Mouse (Mus musculus) kidney, postnatal 25 days (tissue): ENCODE data around the gene Oas1a.
"Not testable (repeated sequence)": the region's sequence is repeated elsewhere in the genome, so short reads cannot be mapped to it uniquely, and the experiment has no call there.

Source experiments
- DNase-seq, 2 experiments: peaks; one replicate each; pipeline ENCODE4 v3.0.0; 2021; ENCODE audit warnings: mixed read lengths in 2 of 2

Oas1a gene

GRCm38 (mm10) chr5:120892243-120892660 is 15.1 kb downstream of the Oas1a start:
- no peak for DNase-seq

GRCm38 (mm10) chr5:120891566-120892242 is 15.6 kb downstream of the Oas1a start:
- DNase-seq = not testable (repeated sequence)

- DNase-seq = no peak
Measured at GRCm38 (mm10) chr5:120890991-120891390, 16.3 kb downstream of the Oas1a start.

GRCm38 (mm10) chr5:120890026-120890425 is 17.3 kb downstream of the Oas1a start:
- no peak for DNase-seq

GRCm38 (mm10) chr5:120888294-120888815 is 19.0 kb downstream of the Oas1a start:
- DNase-seq = not testable (repeated sequence)

- DNase-seq = no peak
Measured at GRCm38 (mm10) chr5:120887831-120888230, 19.5 kb downstream of the Oas1a start.

GRCm38 (mm10) chr5:120887413-120887812 is 19.9 kb downstream of the Oas1a start, which contains the start of gene Oas1g:
Gene Oas1g (minus strand): TSS chr5:120887613.
- DNase-seq = not testable (repeated sequence)

- DNase-seq = not testable (repeated sequence)
Measured at GRCm38 (mm10) chr5:120881681-120882080, 25.6 kb downstream of the Oas1a start.

- not testable (repeated sequence) for DNase-seq
Measured at GRCm38 (mm10) chr5:120878803-120879202, 28.5 kb downstream of the Oas1a start.

GRCm38 (mm10) chr5:120877407-120877806 is 29.9 kb downstream of the Oas1a start:
- DNase-seq = not testable (repeated sequence)

- not testable (repeated sequence) for DNase-seq
Measured at GRCm38 (mm10) chr5:120876839-120877238, 30.5 kb downstream of the Oas1a start.

GRCm38 (mm10) chr5:120871469-120871868 is 35.9 kb downstream of the Oas1a start:
- DNase-seq = no peak

GRCm38 (mm10) chr5:120870782-120871181 is 36.5 kb downstream of the Oas1a start:
- no peak for DNase-seq

- no peak for DNase-seq
Measured at GRCm38 (mm10) chr5:120870081-120870480, 37.2 kb downstream of the Oas1a start.

GRCm38 (mm10) chr5:120869436-120870015 is 37.8 kb downstream of the Oas1a start:
- no peak for DNase-seq

- no peak for DNase-seq
Measured at GRCm38 (mm10) chr5:120865336-120865860, 41.9 kb downstream of the Oas1a start.

GRCm38 (mm10) chr5:120861121-120861520 is 46.2 kb downstream of the Oas1a start, which contains the start of gene Oas1h:
Gene Oas1h (plus strand): TSS chr5:120861421.
- no peak for DNase-seq

GRCm38 (mm10) chr5:120859241-120859640 is 48.1 kb downstream of the Oas1a start:
- DNase-seq = no peak

GRCm38 (mm10) chr5:120849601-120850136 is 57.7 kb downstream of the Oas1a start:
- peak in 1 of 2 experiments; percentile 47 for DNase-seq

- DNase-seq = no peak
Measured at GRCm38 (mm10) chr5:120847067-120847466, 60.3 kb downstream of the Oas1a start, which contains the start of gene Oas1f. Gene Oas1f (plus strand): TSS chr5:120847367.
